Mouse (Mus musculus) liver, postnatal 0 days (tissue): ENCODE measurements around the gene Btg3.

Experiments
- CTCF ChIP-seq: sonication (generic); IDR thresholded peaks from 2 replicates; pipeline ENCODE4 v1.5.1; 2016; ENCODE audit warnings: antibody characterized with exemption, low read depth
- EP300 ChIP-seq: IDR thresholded peaks from 2 replicates; pipeline ENCODE4 v1.6.1; 2016; ENCODE audit warnings: antibody characterized with exemption, low read depth, mild to moderate bottlenecking

GRCm38 (mm10) chr16:78301831-78302677 is 74.9 kb downstream of the Btg3 start:
- TF ChIP-seq CTCF (no peak), EP300 (no peak)
